Mouse (Mus musculus) frontal cortex, adult (tissue): Measurements from ENCODE around the gene Hmgn1.
"Not testable (repeated sequence)": the region's sequence is repeated elsewhere in the genome, so short reads cannot be mapped to it uniquely, and the experiment has no call there.

Experiments used
- ATAC-seq: cut with Nextera tagmentation; 2 replicates; pipeline ENCODE4 v1.9.2; 2017; ENCODE audit warnings: mild to moderate bottlenecking, moderate library complexity, mixed read lengths; ENCODE audit not compliant: low TSS enrichment

Hmgn1 gene

DNA sequence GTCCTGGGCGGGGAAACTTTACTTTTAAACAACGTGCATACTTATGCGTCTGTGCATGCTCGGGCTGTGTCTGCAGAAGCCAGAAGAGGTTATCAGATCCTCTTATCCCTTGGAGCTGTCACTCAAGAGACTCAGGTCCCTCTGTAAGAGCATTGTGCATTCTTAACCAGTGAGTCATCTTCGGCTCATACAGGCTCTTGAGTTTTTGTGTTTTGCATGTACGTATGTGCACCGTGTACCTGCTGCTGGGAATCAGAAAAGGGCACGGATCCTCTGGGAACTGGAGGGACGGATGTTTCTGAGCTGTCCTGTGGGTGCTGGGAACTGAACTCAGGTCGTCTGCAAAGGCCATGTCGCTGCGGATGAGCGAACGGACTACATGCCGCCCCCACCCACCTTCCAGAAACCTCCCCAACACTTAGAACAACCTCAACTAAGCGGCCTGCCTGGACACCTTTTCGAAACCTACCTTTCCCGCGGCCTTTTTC is 801 bp downstream of the Hmgn1 start:
- no peak for ATAC-seq

DNA sequence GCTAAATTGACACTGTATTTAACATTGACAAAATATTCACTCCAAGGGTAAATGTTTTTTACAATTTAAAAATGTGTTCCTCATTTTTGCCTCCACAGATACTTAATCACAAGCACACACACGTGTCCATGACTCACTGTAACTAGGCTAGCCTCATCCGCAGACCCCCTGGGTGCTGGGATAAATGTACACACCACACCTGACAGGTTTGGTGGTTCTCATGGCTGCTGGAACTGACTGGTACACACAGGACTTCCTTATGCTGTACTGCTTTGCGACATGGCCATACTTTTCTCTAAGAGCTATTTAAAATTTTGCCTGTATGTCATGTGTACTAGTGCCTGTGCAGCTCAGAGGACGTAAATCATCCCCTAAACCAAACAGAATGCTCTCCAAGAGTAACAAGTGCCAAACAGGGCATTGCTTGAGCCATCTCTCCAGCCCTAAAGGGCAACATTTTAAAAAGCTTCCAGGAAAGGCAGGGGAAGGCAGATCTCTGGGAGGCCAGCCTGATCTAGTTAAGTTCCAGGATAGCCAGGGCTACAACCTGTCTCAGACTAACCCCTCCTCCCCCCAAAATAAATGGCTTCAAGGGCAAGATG is 7.4 kb downstream of the Hmgn1 start:
- no peak for ATAC-seq

DNA sequence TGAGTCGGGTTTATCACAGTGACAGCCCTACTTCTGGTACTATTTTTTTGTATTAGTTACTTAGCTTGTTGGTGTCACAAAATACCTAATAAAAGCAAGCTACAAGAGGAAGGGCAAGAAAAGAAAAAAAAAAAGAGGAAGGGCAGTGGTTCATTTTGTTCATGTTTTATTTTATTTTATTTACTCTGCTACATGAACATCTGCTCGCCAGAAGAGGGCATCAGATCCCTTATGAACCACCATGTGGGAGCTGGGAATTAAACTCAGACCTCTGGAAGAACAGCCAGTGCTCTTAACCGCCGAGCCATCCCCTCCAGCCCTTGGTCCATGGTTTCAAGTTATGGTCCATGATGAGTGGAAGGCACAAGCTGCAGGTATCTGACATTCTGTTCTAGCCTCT is 12.8 kb downstream of the Hmgn1 start:
- no peak for ATAC-seq

DNA sequence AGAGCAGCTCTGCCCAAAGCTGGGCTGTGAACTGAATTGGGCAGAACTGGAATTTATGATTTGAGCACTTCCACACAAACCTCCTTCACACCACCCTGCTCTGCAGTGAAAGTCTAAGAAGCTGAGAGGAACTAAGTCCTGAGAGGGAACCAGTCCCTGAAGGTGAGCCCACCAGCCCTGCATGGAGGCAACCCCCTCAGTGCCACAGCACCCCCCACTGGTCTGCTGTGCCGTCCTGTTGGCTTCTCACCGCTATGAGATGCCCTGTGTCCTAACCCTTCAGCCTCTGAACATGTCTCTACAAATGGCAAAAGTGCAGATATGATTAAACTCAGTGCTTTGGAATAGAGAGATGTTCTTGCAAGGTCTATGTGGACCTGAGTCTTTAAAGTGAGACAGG is 14.8 kb downstream of the Hmgn1 start:
- no peak for ATAC-seq

DNA sequence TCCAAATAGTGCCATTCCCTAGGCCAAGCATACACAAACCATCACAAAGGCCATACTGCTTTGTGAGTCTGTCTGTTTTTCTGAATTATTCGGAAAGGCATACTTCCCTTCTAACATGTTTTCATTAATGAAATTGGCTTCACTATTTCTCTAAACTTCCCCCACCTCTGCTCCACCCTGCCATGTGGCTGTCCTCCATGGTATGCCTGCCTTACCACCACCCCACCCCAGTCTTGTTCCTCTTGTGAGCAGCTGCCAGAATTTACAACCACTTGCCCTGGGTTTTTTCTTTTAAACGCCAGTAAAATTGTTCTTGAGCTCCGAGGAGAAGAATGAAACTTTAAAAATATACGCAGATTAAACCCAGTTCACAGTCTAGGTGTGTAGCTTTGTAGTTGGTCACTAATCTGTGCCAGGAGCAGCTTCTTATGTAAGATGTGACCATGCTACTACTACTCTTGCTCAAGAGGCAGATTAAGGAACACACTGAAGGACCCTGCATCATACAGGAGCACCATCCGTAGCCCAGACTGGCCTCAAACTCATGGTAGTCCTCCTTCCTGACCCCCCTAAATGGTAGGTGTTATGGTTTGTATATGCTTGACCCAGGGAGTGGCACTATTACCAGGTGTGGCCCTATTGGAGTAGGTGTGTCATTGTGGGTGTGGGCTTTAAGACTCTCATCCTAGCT is 16.7 kb downstream of the Hmgn1 start:
- ATAC-seq, result no peak

DNA sequence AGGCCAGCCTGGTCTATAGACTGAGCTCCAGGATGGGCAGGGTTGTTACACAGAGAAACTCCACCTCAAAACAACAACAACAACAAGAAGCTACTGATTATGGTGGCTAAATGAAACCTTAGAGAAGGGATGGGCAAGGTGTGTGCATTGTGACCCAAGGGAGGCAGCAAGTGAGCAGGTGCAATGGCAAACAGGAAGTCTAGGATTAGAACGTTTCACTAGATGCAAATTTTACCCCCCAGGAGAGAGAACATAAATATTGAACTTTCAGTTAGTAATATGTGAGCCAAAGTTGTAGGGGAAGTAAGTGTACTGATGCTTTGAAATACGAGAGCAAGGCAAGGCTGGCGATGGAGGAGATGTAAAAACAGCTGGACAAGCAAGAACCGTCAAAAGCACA is 17.9 kb downstream of the Hmgn1 start:
- no peak for ATAC-seq

DNA sequence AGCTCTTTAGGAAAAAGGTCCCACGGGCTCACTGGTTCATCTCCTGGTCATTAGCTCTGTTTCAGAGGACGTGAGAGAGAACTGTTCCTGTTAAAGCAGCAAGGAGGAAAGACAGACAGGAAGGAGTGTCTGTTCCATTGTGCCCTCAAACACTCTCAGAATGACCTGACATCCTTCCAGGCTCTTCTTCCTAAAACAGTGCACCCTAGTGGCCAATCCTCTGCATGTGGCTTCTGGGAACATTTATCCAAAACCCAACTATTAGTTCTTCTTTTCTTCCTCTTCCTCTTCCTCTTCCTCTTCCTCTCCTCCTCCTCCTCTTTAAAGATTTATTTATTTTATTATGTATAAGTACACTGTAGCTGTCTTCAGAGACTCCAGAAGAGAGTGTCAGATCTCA is 24.5 kb downstream of the Hmgn1 start:
- no peak for ATAC-seq

DNA sequence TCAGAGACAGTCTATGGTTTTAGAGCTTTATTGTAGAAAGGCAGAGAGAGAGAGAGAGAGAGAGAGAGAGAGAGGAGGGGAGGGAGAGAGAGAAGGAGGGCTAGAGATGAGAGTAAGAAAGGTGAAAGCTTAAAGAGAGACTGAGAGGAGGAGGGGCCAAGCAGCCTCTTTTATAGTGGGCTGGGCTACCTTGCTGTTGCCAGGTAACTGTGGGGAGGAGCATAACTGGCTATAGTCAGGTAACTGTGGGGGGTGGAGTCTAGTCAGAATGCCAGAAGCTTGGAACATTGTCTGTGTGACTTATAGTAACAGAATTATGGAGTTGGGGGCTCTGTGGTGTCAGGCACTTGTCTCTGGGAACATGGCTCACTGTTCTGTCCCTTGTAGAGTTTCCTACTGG is 29.7 kb downstream of the Hmgn1 start:
- ATAC-seq, result not testable (repeated sequence)

DNA sequence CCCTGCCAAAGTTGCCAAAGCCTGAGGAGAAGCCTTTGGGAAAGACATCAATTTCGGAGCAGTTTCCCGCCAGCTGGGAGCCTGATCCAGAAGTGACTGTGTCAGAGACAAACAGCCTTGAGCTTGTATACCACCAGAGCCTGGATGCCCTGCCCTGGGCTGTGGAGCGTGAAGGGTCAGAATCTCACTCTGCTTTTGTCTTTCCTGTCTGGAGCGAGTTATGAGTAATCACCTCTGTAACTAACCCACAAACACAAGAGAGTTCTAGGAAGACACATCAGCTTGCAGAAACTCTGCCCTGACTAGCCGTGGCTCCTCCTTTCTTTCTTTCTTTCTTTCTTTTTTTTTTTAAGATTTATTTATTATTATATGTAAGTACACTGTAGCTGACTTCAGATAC is 31.6 kb downstream of the Hmgn1 start:
- ATAC-seq, result no peak

DNA sequence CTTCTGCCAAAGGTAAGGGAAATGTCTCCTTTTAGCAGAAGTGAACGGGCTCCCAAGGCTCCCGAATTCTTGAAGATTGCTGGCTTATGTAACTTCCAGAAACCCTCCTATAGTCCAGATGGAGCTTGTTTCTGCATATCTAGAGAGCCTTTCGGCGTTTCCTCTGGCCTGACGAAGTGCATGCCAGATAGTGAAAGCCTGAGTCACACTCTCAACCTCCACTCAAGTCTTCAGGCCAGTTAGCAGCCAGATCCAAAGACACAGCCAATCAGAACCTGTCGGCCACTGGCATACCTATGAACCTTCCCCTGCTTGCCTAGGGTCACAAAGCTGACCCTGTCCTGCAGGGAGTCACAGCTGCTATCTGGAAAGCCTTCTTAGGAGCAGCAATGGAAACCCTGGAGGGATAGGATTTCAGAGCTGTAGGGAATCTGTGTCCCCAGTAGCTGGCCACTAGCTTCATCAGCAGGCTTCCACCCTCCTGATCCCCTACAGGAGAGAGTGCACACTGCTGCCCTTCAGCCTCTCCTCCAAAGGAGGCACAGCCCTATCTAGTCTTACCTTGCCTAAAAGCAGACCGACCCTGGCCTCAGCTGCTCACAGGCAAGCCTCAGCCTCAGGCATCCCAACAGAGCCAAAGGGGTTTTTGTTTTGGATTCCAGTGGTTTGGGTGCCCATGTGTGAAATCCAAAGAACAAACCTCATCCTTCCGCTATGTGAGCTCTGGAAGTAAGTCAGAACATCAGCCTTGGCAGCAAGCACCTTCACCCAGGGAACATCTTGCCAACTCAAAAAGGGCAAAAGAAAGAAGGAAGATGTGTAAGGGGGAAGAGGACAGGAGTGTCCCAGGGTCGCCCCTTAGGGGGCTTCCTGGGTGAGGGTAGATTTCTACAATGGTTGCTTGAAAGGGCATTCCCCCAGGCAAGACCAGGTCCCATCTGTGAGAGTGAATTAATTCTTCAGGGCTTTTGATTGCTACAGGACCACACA is 35.7 kb downstream of the Hmgn1 start:
- peak; percentile 91 for ATAC-seq

DNA sequence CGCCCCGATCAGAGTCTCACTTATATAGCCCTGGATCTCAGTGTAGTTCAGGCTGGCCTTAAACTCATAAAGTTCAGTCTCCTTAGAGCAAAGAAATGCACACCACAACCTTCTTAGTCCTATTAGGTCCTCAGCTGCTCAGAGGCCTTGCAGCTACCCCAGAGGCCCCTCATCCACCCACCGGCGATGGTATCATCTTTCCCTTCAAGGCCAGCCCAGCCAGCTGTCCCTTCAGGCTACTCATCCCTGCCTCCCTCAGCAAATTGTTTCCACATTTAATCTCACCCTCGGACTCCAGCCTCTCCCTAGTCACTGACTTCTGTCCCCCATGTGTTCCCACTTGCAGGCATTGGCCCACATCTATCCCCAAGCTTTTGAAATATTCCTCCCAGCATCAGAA is 39.4 kb downstream of the Hmgn1 start:
- ATAC-seq, result no peak

DNA sequence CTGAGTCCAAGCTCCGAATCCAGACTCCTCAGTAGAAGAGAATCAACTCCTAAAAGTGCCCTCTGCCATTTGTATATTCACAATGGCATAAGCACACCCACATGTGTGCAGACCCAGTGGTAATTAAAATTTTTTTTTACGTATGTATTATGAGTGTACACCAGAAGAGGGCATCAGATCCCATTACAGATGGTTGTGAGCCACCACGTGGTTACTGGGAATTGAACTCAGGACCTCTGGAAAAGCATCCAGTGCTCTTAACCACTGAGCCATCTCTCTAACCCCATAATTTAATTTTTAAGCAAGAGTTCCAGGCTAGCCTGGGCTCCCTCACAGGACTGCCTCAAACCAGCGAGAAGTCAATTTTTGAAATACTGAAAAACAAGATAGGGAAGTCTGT is 40.1 kb downstream of the Hmgn1 start:
- no peak for ATAC-seq

DNA sequence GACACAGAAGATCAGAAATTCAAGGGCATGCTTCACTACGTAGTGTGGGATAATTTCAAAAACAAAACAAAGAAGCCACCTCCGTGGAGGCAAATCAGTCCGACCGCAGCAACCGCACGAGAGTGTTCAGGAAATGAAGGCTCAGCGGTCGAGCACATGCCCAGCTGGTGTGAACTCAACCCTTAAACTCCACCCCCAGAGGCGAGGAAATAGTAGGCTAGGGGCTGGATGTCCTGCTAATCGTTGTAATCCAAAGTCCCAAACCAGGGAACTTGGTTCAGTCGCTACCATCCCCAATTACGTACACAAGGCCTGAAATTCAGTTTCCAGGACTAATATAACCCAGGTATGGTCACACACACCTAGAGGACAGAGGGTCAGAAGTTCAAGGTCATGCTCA is 40.5 kb downstream of the Hmgn1 start:
- no peak for ATAC-seq

DNA sequence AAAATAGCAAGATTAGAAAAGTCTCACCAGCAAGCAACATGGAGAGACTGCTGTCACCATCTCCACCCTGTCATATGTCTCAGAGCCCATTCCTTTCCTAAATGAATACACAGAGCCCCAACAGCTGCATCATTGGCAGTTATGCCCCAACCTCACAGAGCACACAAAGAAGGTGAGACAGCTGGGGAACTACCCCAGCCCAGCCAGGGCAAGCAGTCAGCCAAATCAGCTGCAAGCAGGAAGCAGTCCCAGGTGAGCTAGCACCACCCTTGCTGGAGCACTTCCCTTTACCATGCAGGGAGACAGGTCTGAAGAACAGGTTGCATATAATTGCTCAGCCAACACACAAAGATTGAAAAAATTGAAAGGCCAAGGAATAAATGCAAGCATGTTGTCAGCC is 41.9 kb downstream of the Hmgn1 start:
- ATAC-seq, result no peak

DNA sequence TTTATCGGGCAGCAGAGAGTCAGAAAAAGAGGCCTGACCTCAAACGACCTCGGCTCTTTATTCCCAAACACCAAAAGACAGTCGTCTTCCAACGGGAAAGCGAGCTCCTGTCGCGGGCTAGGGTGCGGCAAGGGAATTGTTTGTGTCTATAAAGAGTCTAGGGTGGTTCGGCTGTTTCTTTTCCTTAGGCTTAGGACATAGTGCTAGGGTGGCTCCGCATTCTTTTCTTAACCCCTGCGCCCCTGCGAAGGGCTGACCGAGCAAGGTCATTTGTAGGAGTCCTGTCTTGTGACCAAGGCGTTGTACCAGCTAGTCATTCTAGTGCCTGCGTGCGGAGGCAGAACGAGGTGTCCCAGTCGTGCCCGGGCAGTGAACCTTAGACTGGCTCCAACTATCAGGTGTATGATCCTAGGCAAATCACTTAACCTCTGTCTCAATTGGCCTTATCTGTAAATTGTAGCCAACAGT is 44.3 kb downstream of the Hmgn1 start:
- 0 out of 2 replicates have a peak, but pooled peaks have one; percentile 1 for ATAC-seq

DNA sequence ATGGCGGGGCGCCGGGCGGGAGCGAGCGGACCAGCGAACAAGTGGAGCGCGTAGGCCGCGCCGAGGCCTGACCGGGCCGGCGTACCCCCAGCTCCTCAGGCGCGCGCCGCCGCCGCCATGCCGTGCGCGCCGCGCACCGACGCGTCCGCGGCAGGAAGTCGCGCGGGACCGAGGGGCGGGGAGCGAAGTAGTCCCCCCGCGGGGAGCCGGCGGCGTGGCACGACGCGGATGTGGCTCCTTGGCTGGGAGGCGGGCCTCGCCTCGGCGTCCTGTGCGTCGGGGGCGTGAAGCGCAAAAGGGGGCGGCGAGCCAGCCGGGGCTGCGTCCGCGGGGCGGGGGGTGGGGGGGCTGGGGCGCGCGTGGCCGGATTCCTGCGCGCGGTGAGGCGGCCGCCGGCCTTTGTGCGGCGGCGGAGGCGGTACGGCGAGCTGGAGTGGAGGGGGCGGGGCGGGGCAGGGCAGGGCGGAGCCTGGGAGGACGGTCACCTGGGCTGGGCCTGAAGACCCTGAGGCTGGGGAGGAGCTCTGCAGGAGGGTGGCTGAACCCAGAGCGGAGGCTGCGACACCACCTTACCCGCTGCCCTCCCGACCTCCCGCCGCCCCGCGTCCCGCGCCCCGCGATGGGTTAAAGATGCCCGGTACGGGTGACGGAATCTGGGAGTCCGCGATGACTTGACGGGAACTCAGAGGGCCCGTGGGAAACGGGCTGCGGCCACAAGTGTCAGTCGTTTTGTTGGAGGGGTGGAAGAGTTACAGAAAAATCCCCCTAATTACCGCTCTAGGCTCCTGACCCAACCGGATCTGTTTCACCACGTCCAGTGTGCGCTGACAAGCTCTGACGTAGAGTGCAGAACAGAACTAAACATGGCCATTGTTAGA is 45.0 kb downstream of the Hmgn1 start, which contains the start of gene Brwd1:
Gene Brwd1, minus strand, starts transcription at position 226 of the 878 bp plus-strand sequence.
- ATAC-seq, result peak; percentile 71

DNA sequence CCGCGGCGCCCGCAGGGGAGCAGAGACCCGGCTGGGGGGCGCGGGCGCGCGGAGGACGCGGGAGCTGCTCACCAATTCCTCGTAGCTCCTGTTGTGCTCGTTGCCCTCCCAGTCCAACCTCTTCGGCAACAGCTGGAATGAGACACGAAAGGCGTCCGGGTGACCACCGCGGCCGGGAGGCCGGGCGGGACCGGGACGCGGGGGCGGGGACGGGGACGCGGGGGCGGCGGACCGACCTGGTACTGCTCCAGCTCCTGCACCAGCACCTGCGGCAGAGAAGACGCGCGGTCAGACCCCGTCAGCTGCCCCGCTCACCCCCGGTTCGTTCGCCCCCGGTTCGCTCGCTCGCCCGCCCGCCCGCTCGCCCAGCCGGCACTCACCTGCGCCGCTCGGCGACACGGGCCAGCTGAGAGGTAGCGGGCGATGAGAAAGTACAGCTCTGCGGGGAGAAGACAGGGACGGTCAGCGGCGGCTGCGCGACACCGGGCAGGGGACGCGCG is 45.7 kb downstream of the Hmgn1 start:
- ATAC-seq, result no peak; the same call in 1 of the 2 replicates

DNA sequence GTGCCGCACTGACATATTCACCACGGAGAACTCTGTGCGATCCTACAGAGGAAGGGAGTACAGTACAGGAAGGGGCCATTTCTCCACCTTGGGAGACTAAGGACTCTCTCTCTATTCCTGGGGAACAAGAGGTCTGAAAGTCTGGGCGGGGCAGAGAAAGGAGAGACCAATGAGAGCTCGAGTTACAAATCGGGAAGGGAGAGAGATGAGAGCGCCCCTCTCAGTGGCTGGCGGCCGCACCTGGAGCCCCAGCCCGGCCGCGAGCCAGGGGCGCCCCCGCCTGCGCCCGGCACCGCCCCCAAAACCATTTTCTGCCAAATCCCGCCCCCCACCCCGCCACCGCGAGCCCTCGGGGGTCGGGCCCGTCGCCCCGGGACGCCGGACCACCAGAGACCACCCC is 46.2 kb downstream of the Hmgn1 start:
- ATAC-seq, result peak; percentile 84

DNA sequence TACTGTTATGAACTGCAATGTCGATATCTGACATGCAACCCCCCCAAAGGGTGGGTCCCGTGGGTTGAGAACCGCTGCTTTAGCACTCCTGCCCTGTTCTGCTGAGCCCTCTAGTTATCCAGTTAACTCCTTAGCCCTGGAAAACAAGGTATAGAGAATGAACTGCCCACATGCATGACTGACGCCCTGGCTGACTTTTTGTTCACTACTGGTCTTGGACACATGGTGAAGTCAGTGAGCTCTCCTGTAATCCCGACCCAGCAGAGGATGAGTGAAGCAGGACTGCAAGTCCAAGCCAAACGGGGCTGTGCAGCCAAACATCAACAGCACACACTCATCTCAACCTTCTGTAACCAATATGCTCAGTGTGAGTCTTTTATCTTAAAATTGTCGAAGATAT is 47.0 kb downstream of the Hmgn1 start:
- ATAC-seq, result no peak
